Mouse (Mus musculus) thymus, adult 2 months (tissue): ENCODE data around the gene Cav2.

Experiments used
- CTCF ChIP-seq: fragments of 200-500 bp; IDR thresholded peaks from 2 replicates; pipeline ENCODE4 v1.5.1; 2012; ENCODE audit warnings: mild to moderate bottlenecking, control low read depth, low read length, moderate library complexity, borderline replicate concordance; ENCODE audit not compliant: control insufficient read depth, poor library complexity, insufficient read depth; ENCODE audit errors: extremely low read depth
- POLR2A ChIP-seq: fragments of 200-500 bp; IDR thresholded peaks from 2 replicates; pipeline ENCODE4 v1.6.1; 2012; ENCODE audit warnings: mild to moderate bottlenecking, low read length, control low read depth, moderate library complexity; ENCODE audit not compliant: control insufficient read depth, poor library complexity, insufficient read depth; ENCODE audit errors: extremely low read depth

DNA sequence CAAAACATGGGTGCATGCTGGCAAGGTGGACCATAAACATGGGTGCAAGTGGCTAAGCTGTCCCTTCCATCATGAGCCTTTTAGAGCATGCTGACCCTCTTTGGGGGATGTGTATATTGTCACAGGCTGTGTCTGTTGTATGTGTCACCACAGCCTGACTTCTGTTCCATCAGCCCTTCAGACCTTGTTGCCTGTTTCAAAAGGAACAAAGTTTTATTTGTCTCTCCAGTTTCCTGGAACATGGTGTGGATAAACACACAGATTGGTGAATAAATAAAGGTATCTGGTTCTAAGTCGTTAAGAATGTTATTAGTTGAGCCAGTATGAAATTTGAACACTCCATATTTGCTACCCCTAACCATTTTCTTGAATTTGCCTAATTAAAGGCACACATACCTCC is 29.0 kb upstream of the Cav2 start:
- TF ChIP-seq POLR2A (no peak), CTCF (no peak)
